Mouse (Mus musculus) small intestine, adult 2 months (tissue): ENCODE measurements around the gene Prss54.

Source experiments
- CTCF ChIP-seq: fragments of 200-500 bp; IDR thresholded peaks from 2 replicates; pipeline ENCODE4 v1.5.1; 2012; ENCODE audit warnings: low read depth, mild to moderate bottlenecking, control low read depth, inconsistent platforms, low read length, moderate library complexity, mixed read lengths; ENCODE audit not compliant: insufficient replicate concordance, insufficient read length; ENCODE audit errors: extremely low read depth
- POLR2A ChIP-seq: fragments of 200-500 bp; IDR thresholded peaks from 2 replicates; pipeline ENCODE4 v1.6.1; 2012; ENCODE audit warnings: low read depth, mild to moderate bottlenecking, control low read depth, inconsistent platforms, low read length, moderate library complexity

DNA sequence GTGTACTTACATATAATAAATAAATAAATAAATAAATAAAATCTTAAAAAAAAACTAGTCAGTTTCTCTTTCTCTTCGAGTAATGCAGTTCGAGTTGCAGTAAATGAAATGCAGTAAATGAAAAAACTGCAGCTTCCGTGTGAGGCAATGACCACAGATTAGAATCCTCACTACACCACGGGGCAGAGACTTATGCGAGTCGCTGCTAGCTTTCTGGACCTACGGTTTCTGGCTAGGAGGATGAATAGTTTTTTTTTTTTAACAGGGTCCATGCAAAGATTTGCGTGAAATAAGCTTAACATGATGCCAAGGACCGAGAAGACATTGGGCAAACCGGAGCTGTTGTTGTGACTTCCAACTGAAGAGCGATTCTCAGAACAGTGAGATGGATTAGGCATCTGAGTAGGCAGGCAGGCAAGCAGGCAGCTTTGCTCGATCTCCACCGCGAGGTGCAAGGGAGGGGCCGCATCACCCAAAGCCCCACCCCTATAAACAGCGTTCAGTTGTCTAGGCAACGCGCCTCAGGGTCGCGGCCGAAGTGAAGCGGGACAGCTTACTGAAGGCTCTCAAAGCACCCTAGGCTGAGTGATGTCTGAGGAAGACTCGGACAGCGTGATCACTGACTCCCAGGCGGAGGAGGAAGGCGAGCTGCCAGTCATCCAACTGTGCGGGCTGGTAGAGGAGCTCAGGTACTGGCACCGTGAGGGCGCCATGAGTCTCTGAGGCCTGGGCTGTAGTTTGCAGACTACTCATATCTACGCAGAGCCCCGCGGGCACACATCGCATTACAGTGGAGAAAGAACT, 42.4 kb downstream of the Prss54 start, which contains the start of gene Ccdc113:
- TF ChIP-seq POLR2A = no peak
- no peak for TF ChIP-seq CTCF
